Mouse (Mus musculus) midbrain, embryonic 14.5 days (tissue): Measurements from ENCODE around the gene Akr1b8. TPM values are rescaled to one million over a fixed set of nuclear protein-coding genes. Genes with fewer than 3 reads are reported as not detected.
"Not testable (repeated sequence)": the region's sequence is repeated elsewhere in the genome, so short reads cannot be mapped to it uniquely, and the experiment has no call there.

Experiments
- ATAC-seq: fragments of 200-750 bp; cut with Nextera tagmentation; 2 replicates; pipeline ENCODE4 v1.8.0; 2017; ENCODE audit warnings: moderate number of reproducible peaks, moderate library complexity; ENCODE audit not compliant: low FRiP score, low TSS enrichment
- DNase-seq: peaks from one replicate; pipeline ENCODE4 v3.0.0-alpha.2; 2015
- H3K27ac ChIP-seq: fragments of 300-500 bp; sonication (generic); replicated peaks from 2 replicates; pipeline ENCODE4 v1.5.1; 2014; ENCODE audit warnings: mild to moderate bottlenecking, low read depth, low read length, moderate library complexity
- H3K27me3 ChIP-seq: fragments of 300-500 bp; sonication (generic); 2 replicates; pipeline ENCODE4 v1.6.1; 2014; ENCODE audit warnings: low read length, control low read depth, mixed read lengths; ENCODE audit not compliant: control insufficient read depth, insufficient read depth
- H3K36me3 ChIP-seq: fragments of 300-500 bp; sonication (generic); 2 replicates; pipeline ENCODE4 v1.6.1; 2014; ENCODE audit warnings: low read length, control low read depth; ENCODE audit not compliant: control insufficient read depth, insufficient read depth
- H3K4me1 ChIP-seq: fragments of 300-500 bp; sonication (generic); 2 replicates; pipeline ENCODE4 v1.6.1; 2014; ENCODE audit warnings: mild to moderate bottlenecking, antibody characterized with exemption, low read length, control low read depth; ENCODE audit not compliant: control insufficient read depth, insufficient read depth
- H3K4me2 ChIP-seq: fragments of 300-500 bp; sonication (generic); 2 replicates; pipeline ENCODE4 v1.6.1; 2014; ENCODE audit warnings: mild to moderate bottlenecking, low read length, moderate library complexity
- H3K4me3 ChIP-seq: fragments of 300-500 bp; sonication (generic); replicated peaks from 2 replicates; pipeline ENCODE4 v1.5.1; 2014; ENCODE audit warnings: low read depth, low read length
- H3K9ac ChIP-seq: fragments of 300-500 bp; sonication (generic); replicated peaks from 2 replicates; pipeline ENCODE4 v1.6.1; 2014; ENCODE audit warnings: mild to moderate bottlenecking, low read length, moderate library complexity
- H3K9me3 ChIP-seq: fragments of 300-500 bp; sonication (generic); 2 replicates; pipeline ENCODE4 v1.6.1; 2016; ENCODE audit warnings: low read length, control low read depth, mixed read lengths; ENCODE audit not compliant: control insufficient read depth
- WGBS: fragments of 180-500 bp; shearing (Covaris S2); extraction: QIAGEN DNeasy Blood & Tissue Kit; methylation state at CpG from one replicate; pipeline ENCODE4 v1.1.7; 2014; 5-methylcytosine and 5-hydroxymethylcytosine counted together
- polyA plus RNA-seq: library from polyadenylated mRNA; unstranded; fragments of >200 nt; fragmentation: Nextera tagmentation; extraction: Ambion mirVana; gene quantifications from 2 replicates; pipeline ENCODE4 v1.2.1, GENCODE M21; 2014

The Akr1b8 gene
- polyA plus RNA-seq, 1 experiment from 2014 or later, result 4.5 TPM

GRCm38 (mm10) chr6:34343426-34343825 is 10.5 kb upstream of the Akr1b8 start:
- Histone ChIP-seq H3K9ac (no peak overlapping the region), H3K9me3 (no peaks in the 10 kb centered on the region), H3K27me3 (no peaks in the 10 kb centered on the region), H3K27ac (no peak overlapping the region), H3K4me3 (no peak overlapping the region), H3K4me1 (0 out of 2 replicates have a peak, but pooled peaks cover 4% of the 10 kb centered on the region), H3K4me2 (no peak overlapping the region), H3K36me3 (no peaks in the 10 kb centered on the region)
- DNase-seq, result no peak
- ATAC-seq, result no peak
- 83% methylated on average over 6 of the region's 6 CpGs for WGBS

- no peaks in the 10 kb centered on the region for H3K27me3 ChIP-seq
- H3K27ac ChIP-seq, result no peak overlapping the region
- no peak overlapping the region for H3K4me2 ChIP-seq
- 27% methylated on average over 10 of the region's 10 CpGs for WGBS
- no peak overlapping the region for H3K4me3 ChIP-seq
- no peak overlapping the region for H3K9ac ChIP-seq
- DNase-seq (peak; percentile 9), ATAC-seq (no peak)
- H3K36me3 ChIP-seq, result no peaks in the 10 kb centered on the region
- H3K9me3 ChIP-seq, result no peaks in the 10 kb centered on the region
- 0 out of 2 replicates have a peak, but pooled peaks cover 4% of the 10 kb centered on the region for H3K4me1 ChIP-seq
These were observed 9.6 kb upstream of the Akr1b8 start for GRCm38 (mm10) chr6:34344135-34344850.

- Histone ChIP-seq H3K36me3 (no peaks in the 10 kb centered on the region), H3K4me3 (no peak overlapping the region), H3K27ac (no peak overlapping the region), H3K9me3 (no peaks in the 10 kb centered on the region), H3K9ac (no peak overlapping the region), H3K4me1 (0 out of 2 replicates have a peak, but pooled peaks cover 4% of the 10 kb centered on the region), H3K27me3 (no peaks in the 10 kb centered on the region), H3K4me2 (no peak overlapping the region)
- DNase-seq (peak; percentile 24), ATAC-seq (no peak)
- 25% methylated on average over 9 of the region's 9 CpGs for WGBS
These were observed 9.0 kb upstream of the Akr1b8 start for GRCm38 (mm10) chr6:34344935-34345334.

- Histone ChIP-seq H3K27ac (no peak overlapping the region), H3K27me3 (no peaks in the 10 kb centered on the region), H3K36me3 (no peaks in the 10 kb centered on the region), H3K9me3 (no peaks in the 10 kb centered on the region), H3K4me3 (no peak overlapping the region), H3K4me1 (0 out of 2 replicates have a peak, but pooled peaks cover 4% of the 10 kb centered on the region), H3K4me2 (0 out of 2 replicates have a peak overlapping the region, but pooled peaks have one; percentile 11), H3K9ac (no peak overlapping the region)
- DNase-seq, result peak; percentile 91
- peak; percentile 53; the same call in 1 of the 2 replicates for ATAC-seq
- whole genome bisulfite sequencing, result 54% methylated on average over 14 of the region's 14 CpGs
These were observed 7.6 kb upstream of the Akr1b8 start for GRCm38 (mm10) chr6:34346096-34346898.

GRCm38 (mm10) chr6:34350037-34350699 is 3.8 kb upstream of the Akr1b8 start:
- H3K4me2 ChIP-seq, result no peak overlapping the region
- DNase-seq (no peak), ATAC-seq (no peak)
- no peaks in the 10 kb centered on the region for H3K9me3 ChIP-seq
- no peak overlapping the region for H3K9ac ChIP-seq
- H3K36me3 ChIP-seq, result no peaks in the 10 kb centered on the region
- H3K4me3 ChIP-seq, result no peak overlapping the region
- 88% methylated on average over 12 of the region's 12 CpGs for WGBS
- H3K4me1 ChIP-seq, result 0 out of 2 replicates have a peak, but pooled peaks cover 6% of the 10 kb centered on the region
- no peaks in the 10 kb centered on the region for H3K27me3 ChIP-seq
- H3K27ac ChIP-seq, result no peak overlapping the region

- not testable (repeated sequence) for H3K9me3 ChIP-seq, H3K36me3 ChIP-seq, H3K4me2 ChIP-seq, ATAC-seq, H3K27ac ChIP-seq, H3K9ac ChIP-seq, DNase-seq, H3K4me1 ChIP-seq, H3K27me3 ChIP-seq, H3K4me3 ChIP-seq
- WGBS, result 47% methylated on average over 10 of the region's 10 CpGs
These were observed 2.4 kb upstream of the Akr1b8 start for GRCm38 (mm10) chr6:34351481-34351880.

GRCm38 (mm10) chr6:34352401-34352800 is 1.5 kb upstream of the Akr1b8 start:
- H3K4me1 ChIP-seq, result 0 out of 2 replicates have a peak, but pooled peaks cover 6% of the 10 kb centered on the region
- H3K27me3 ChIP-seq, result no peaks in the 10 kb centered on the region
- no peak overlapping the region for H3K4me2 ChIP-seq
- 90% methylated on average over 3 of the region's 3 CpGs for WGBS
- ATAC-seq, result no peak
- no peak overlapping the region for H3K27ac ChIP-seq
- H3K9me3 ChIP-seq, result no peaks in the 10 kb centered on the region
- no peak for DNase-seq
- H3K9ac ChIP-seq, result no peak overlapping the region
- no peak overlapping the region for H3K4me3 ChIP-seq
- no peaks in the 10 kb centered on the region for H3K36me3 ChIP-seq
